Mouse (Mus musculus) urinary bladder, postnatal 36 days (tissue): ENCODE measurements around the gene Hmcn2.

ENCODE experiments used
- DNase-seq, 2 experiments: peaks; one replicate each; pipeline ENCODE4 v3.0.0; 2022; ENCODE audit warnings: low spot score in 2 of 2, mixed read lengths in 1 of 2

Hmcn2 gene

GRCm38 (mm10) chr2:31304801-31305665 is 9.2 kb upstream of the Hmcn2 start:
- DNase-seq: no peak

- DNase-seq: peak in 1 of 2 experiments; percentile 11
Observed at GRCm38 (mm10) chr2:31305684-31306083, 8.5 kb upstream of the Hmcn2 start.

- DNase-seq: no peak
Observed at GRCm38 (mm10) chr2:31308257-31308656, 6.0 kb upstream of the Hmcn2 start.

GRCm38 (mm10) chr2:31309549-31309948 is 4.7 kb upstream of the Hmcn2 start:
- no peak for DNase-seq

- no peak for DNase-seq
Observed at GRCm38 (mm10) chr2:31318162-31318561, 3.9 kb downstream of the Hmcn2 start.

- DNase-seq: no peak
Observed at GRCm38 (mm10) chr2:31319200-31319599, 5.0 kb downstream of the Hmcn2 start.

- DNase-seq: no peak
Observed at GRCm38 (mm10) chr2:31327186-31327585, 13.0 kb downstream of the Hmcn2 start.

GRCm38 (mm10) chr2:31337706-31338330 is 23.6 kb downstream of the Hmcn2 start:
- DNase-seq: peak; percentile 10 to 12

GRCm38 (mm10) chr2:31339826-31340225 is 25.6 kb downstream of the Hmcn2 start:
- peak; percentile 43 to 74 for DNase-seq

GRCm38 (mm10) chr2:31341726-31342535 is 27.7 kb downstream of the Hmcn2 start:
- no peak for DNase-seq

GRCm38 (mm10) chr2:31346096-31346495 is 31.9 kb downstream of the Hmcn2 start:
- DNase-seq: peak in 1 of 2 experiments; percentile 10

- no peak for DNase-seq
Observed at GRCm38 (mm10) chr2:31348373-31348772, 34.2 kb downstream of the Hmcn2 start.

GRCm38 (mm10) chr2:31348850-31349249 is 34.6 kb downstream of the Hmcn2 start:
- no peak for DNase-seq

- DNase-seq: no peak
Observed at GRCm38 (mm10) chr2:31356771-31357170, 42.6 kb downstream of the Hmcn2 start.

GRCm38 (mm10) chr2:31359316-31359715 is 45.1 kb downstream of the Hmcn2 start:
- no peak for DNase-seq

GRCm38 (mm10) chr2:31367186-31367585 is 53.0 kb downstream of the Hmcn2 start:
- DNase-seq: no peak

- peak in 1 of 2 experiments; percentile 19 for DNase-seq
Observed at GRCm38 (mm10) chr2:31371396-31371795, 57.2 kb downstream of the Hmcn2 start.

GRCm38 (mm10) chr2:31372186-31372585 is 58.0 kb downstream of the Hmcn2 start:
- DNase-seq: no peak

GRCm38 (mm10) chr2:31374415-31374814 is 60.2 kb downstream of the Hmcn2 start:
- DNase-seq: no peak

GRCm38 (mm10) chr2:31376057-31376456 is 61.8 kb downstream of the Hmcn2 start:
- DNase-seq: no peak

- DNase-seq: no peak
Observed at GRCm38 (mm10) chr2:31377481-31377880, 63.3 kb downstream of the Hmcn2 start.

GRCm38 (mm10) chr2:31381292-31381846 is 67.2 kb downstream of the Hmcn2 start:
- DNase-seq: peak; percentile 15 to 24
